Mouse (Mus musculus) heart, adult 2 months (tissue): ENCODE measurements around the gene Klf8.

Experiments
- CTCF ChIP-seq: fragments of 200-600 bp; IDR thresholded peaks from 2 replicates; pipeline ENCODE4 v1.8.1; 2022; ENCODE audit warnings: antibody characterized with exemption, mild to moderate bottlenecking, moderate library complexity
- EP300 ChIP-seq: fragments of 200-500 bp; IDR thresholded peaks from 2 replicates; pipeline ENCODE4 v1.6.1; 2011; ENCODE audit warnings: low read depth, low read length, control low read depth; ENCODE audit not compliant: insufficient read depth
- POLR2A ChIP-seq: fragments of 200-500 bp; IDR thresholded peaks from 2 replicates; pipeline ENCODE4 v1.6.1; 2011; ENCODE audit warnings: mild to moderate bottlenecking, low read depth, low read length, control low read depth; ENCODE audit not compliant: insufficient read depth

DNA sequence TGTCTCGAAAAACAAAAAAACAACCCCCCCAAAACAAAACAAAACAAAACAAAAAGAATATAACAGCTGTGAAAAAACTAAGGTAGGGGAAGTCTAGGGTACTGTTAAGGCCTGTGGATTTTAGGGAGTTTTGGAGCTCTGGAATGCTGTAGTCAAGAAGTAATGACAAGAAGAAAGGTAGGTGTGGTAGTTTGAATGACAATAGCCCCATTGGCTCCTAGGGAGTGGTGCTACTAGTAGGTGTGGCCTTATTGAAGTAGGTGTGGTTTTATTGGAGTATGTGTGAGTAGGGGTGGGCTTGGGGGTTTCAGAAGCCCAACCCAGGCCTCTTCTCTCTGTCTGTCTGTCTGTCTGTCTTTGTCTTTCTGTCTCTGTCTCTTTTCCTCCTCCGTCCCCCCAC lies 44.9 kb downstream of the Klf8 start:
- TF ChIP-seq POLR2A (no peak), CTCF (no peak), EP300 (no peak)
